Mouse (Mus musculus) bone marrow, adult 2 months (tissue): ENCODE measurements at regions not wholly inside any gene's neighbourhood (a gene's known extent, or its start where the extent isn't known, plus 50 kb on each side); places are given as distances from the start of the nearest gene placed in this dataset.

ENCODE experiments used
- H3K27ac ChIP-seq: fragments of 200-500 bp; 2 replicates; pipeline ENCODE4 v1.5.1; 2012; ENCODE audit warnings: low read depth, mild to moderate bottlenecking, control low read depth, inconsistent platforms, low read length; ENCODE audit not compliant: control insufficient read depth, poor library complexity, insufficient read depth
- H3K4me1 ChIP-seq: fragments of 200-500 bp; 2 replicates; pipeline ENCODE4 v1.6.1; 2011; ENCODE audit warnings: low read length; ENCODE audit not compliant: control insufficient read depth, insufficient read depth
- H3K4me3 ChIP-seq: fragments of 200-500 bp; replicated peaks from 2 replicates; pipeline ENCODE3; 2011; ENCODE audit warnings: mild to moderate bottlenecking, low read depth, low read length, control low read depth; ENCODE audit not compliant: control insufficient read depth
- CTCF ChIP-seq: fragments of 200-500 bp; IDR thresholded peaks from 2 replicates; pipeline ENCODE4 v1.5.1; 2011; ENCODE audit warnings: low read length, control low read depth; ENCODE audit not compliant: control insufficient read depth, insufficient read depth
- POLR2A ChIP-seq: fragments of 200-500 bp; IDR thresholded peaks from 2 replicates; pipeline ENCODE4 v1.6.1; 2011; ENCODE audit warnings: low read depth, mild to moderate bottlenecking, control low read depth, low read length, borderline replicate concordance; ENCODE audit not compliant: control insufficient read depth
- WGBS: fragments of 180-500 bp; shearing (Covaris S2); methylation state at CpG from one replicate; pipeline ENCODE4 v1.1.7; 2018; 5-methylcytosine and 5-hydroxymethylcytosine counted together

DNA sequence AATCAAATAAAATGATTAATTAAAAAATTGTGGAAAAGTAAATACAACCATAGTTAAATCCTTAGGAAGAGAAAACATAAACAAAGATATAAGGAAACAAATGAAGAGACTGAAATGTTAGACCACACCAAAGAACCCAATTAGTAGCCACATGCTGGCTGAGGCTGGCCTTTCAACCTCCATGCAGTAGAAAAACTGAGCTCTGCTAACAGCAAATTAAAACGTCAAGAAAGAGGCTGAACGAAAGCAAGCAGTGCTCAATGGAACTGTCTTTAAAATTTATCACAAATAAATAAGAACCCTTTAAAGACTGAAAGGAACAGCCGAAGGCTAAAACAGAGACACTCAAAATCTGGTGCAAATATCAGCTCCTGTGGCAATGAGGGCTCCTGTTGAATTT lies 509.3 kb upstream of the Dmac1 start:
- no peaks in the 10 kb centered on the region for H3K4me1 ChIP-seq
- TF ChIP-seq CTCF (no peak), POLR2A (no peak)
- no peak overlapping the region for H3K27ac ChIP-seq
- WGBS: 79% methylated on average over 3 of the region's 3 CpGs
- H3K4me3 ChIP-seq: no peak overlapping the region

DNA sequence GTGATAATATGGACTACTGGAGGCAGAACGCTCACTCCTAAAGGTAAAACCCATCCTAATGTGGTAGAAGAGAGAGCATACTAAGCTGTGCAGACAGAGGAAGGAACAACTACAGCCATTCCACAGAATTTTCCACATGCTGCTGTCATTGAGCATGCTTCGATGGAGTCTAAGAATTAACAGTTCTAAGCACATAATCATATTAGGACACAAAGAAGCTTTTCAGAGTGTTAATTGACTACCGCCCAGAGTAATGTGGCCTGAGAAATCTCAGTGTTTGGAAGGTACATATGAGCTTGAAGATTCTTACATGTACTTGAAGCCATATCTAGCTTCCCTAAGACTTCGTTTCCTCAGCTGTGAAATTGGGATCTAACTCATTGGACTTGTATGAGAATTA lies 508.3 kb upstream of the Dmac1 start:
- TF ChIP-seq POLR2A (no peak), CTCF (no peak)
- H3K4me3 ChIP-seq: no peak overlapping the region
- WGBS: 77% methylated on average over 4 of the region's 4 CpGs
- H3K4me1 ChIP-seq: no peaks in the 10 kb centered on the region
- H3K27ac ChIP-seq: no peak overlapping the region

DNA sequence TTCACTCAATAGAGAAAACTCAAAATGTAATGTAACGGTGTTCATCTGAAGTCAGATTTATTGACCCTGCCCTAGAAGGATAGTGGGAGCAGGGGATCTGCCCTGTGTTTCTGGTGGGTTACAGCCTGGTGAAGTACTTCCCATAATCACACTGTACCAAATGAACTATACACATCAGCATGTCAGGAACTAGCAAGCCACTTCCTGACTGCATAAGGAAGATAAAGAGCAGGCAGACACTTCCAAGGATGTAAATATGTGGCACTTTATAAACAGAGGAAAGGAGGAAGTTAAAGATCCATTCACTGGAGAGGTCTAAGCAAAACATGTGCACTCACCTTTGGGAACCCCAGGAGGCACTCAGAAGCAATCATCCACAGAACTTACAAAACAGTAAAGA lies 501.4 kb upstream of the Dmac1 start:
- Histone ChIP-seq H3K4me3 (no peak overlapping the region), H3K27ac (no peak overlapping the region), H3K4me1 (no peaks in the 10 kb centered on the region)
- WGBS: 26% methylated on average over 1 of the region's 1 CpGs
- TF ChIP-seq POLR2A (no peak), CTCF (no peak)

DNA sequence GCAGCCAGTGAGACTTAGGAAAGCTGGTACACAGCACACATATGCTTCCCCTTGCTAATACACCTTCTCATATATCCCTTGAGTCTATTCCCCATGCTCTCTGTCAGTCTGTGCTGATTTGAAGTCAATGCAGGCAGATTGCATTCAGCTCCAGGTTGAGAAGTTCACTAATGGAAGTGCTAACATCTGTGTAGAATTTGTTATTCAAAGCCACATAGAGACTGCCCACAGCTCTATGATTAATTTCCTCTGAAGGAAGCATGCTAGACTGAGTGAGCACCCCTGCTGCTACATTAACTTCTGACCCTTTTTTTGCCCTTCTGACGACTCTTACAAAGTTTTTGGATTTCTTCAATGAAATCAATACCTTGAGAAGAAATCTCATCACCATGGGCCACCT lies 486.0 kb upstream of the Dmac1 start:
- H3K27ac ChIP-seq: no peak overlapping the region
- no peaks in the 10 kb centered on the region for H3K4me1 ChIP-seq
- TF ChIP-seq CTCF: no peak
- no peak for TF ChIP-seq POLR2A
- H3K4me3 ChIP-seq: no peak overlapping the region
- WGBS: 14% methylated on average over 1 of the region's 1 CpGs

DNA sequence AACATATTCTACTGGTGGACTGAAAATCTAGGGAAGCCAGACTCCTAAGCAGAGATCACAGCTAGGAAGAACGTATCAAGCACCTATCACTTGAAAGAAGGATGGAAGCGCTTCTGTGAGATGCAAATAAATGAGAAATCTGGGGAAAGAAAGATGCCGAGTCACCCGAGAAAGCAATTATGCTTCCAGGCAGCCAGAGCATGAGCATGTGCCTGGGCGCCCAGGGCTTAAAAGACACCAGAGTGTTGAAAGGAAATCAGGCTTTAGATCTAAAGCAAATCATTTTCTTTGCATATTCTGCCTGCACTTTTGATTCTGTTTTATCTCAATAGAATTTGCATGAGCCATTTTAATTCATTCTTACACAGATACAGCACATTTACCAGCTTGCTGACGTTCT lies 466.5 kb upstream of the Dmac1 start:
- H3K27ac ChIP-seq: no peak overlapping the region
- H3K4me3 ChIP-seq: no peak overlapping the region
- TF ChIP-seq POLR2A (no peak), CTCF (no peak)
- 41% methylated on average over 6 of the region's 6 CpGs for WGBS
- no peaks in the 10 kb centered on the region for H3K4me1 ChIP-seq

DNA sequence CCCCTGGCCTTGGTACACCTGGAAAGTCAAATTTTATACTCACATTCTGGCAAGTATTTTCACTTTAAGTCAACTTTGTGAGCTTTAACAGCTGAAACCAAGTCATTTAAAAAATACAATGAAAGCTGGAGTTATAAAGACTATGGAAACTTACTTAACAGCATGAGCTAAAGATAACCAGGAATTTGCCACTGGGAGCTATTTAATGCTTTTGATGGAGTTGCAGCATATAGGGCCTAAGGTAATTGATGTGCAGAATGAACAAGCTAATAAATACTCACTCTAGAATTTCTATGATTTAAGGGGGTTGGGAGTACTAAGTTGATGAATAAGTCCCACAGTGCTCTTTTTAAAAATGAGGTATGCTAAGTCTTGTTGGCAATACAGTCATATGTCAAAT lies 463.5 kb upstream of the Dmac1 start:
- TF ChIP-seq POLR2A (no peak), CTCF (no peak)
- H3K4me3 ChIP-seq: no peak overlapping the region
- no peaks in the 10 kb centered on the region for H3K4me1 ChIP-seq
- H3K27ac ChIP-seq: no peak overlapping the region

DNA sequence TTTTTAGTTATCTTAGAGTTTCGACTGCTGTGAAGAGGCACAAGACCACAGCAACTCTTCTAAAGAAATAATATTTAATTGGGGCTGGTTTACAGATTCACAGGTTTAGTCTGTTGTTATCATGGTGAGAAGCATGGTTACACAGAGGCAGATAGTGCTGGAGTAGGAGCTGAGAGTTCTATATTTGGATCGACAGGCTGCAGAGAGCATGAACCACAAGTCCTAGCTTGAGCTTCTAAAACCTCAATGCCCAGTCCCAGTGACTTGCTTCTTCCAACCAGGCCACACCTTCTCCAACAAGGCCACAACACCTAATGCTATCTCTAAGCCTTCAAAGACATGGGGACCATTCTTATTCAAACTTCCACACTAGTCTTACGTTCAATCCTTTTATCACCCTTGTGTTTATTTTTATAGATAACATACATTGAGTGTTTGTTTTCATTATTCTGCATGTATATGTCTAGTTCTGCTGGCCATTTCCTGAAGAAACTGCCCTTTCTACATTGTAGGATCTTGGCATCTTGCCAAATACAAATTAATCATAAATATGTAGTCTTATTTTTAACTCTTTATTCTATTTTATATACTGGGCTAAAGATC lies 452.8 kb upstream of the Dmac1 start:
- whole genome bisulfite sequencing: 61% methylated on average over 3 of the region's 3 CpGs
- no peak for TF ChIP-seq CTCF
- no peak for TF ChIP-seq POLR2A
- H3K4me1 ChIP-seq: no peaks in the 10 kb centered on the region
- H3K27ac ChIP-seq: no peak overlapping the region
- no peak overlapping the region for H3K4me3 ChIP-seq

DNA sequence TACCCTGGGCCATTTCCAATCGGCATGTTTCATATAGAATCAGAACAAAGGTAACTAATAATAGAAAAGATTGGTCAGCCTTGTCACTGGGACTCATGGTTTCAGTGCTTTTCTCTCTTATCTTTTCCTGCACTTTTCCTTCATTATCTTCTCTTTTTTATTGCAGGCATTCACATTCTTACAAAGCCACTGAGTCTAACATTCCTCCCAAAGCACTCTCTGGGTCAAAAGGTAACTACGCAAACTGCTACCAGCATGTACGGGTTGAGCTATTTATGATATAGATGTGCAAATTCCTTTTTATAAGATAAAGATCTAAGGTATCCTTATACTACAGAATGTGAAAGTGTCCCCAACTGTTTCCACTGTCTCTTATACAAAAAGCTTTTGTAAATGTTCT lies 436.5 kb upstream of the Dmac1 start:
- TF ChIP-seq POLR2A (no peak), CTCF (no peak)
- Histone ChIP-seq H3K4me1 (no peaks in the 10 kb centered on the region), H3K27ac (no peak overlapping the region), H3K4me3 (no peak overlapping the region)
- 78% methylated on average over 3 of the region's 3 CpGs for WGBS

DNA sequence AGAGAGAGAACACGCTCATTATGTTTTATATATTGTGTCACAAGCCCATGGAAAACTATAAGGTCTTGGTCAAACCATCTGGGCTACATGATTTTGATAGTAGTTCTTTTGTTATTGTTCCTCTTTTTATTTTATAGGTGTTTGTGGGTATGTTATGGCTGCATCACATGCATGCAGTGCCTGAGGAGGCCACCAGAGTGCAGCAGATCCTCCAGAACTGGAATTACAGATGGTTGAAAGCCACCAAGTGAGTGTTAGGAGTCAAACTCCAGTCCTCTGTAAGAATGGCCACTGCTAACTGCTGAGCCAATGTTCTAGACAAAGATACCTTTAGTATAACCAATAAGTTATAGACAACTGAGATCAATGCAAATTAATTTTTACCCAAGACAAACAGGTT lies 435.9 kb upstream of the Dmac1 start:
- WGBS: 83% methylated on average over 1 of the region's 1 CpGs
- H3K4me3 ChIP-seq: no peak overlapping the region
- no peak for TF ChIP-seq POLR2A
- TF ChIP-seq CTCF: 0 out of 2 replicates have a peak, but pooled peaks have one; percentile 16
- no peaks in the 10 kb centered on the region for H3K4me1 ChIP-seq
- no peak overlapping the region for H3K27ac ChIP-seq
